Mouse (Mus musculus): ENCODE data around the gene Mroh2b.

- no peak for TF ChIP-seq POLR2A (IDR thresholded peaks at IDR 0.05; ENCODE audit: extremely low read depth, insufficient read depth, low read length)
- no peak for TF ChIP-seq CTCF (IDR thresholded peaks at IDR 0.05; ENCODE audit: extremely low read depth, insufficient read depth, low read length)
Observed at GRCm38 (mm10) chr15:4934731-4935130, 36.2 kb downstream of the Mroh2b start.

Data from cortical plate, adult 2 months (tissue).